Mouse (Mus musculus) stomach, postnatal 0 days (tissue): ENCODE measurements at regions not wholly inside any gene's neighbourhood (a gene's known extent, or its start where the extent isn't known, plus 50 kb on each side); places are given as distances from the start of the nearest gene placed in this dataset.

ENCODE experiments used
- ATAC-seq: fragments of 200-750 bp; cut with Nextera tagmentation; 2 replicates; pipeline ENCODE4 v1.8.0; 2017; ENCODE audit not compliant: low FRiP score, low TSS enrichment
- DNase-seq: peaks from one replicate; pipeline ENCODE4 v3.0.0-alpha.2; 2016; ENCODE audit warnings: low spot score
- H3K27ac ChIP-seq: fragments of 300-500 bp; sonication (generic); replicated peaks from 2 replicates; pipeline ENCODE4 v1.5.1; 2014; ENCODE audit warnings: mild to moderate bottlenecking, control low read depth
- H3K27me3 ChIP-seq: fragments of 300-500 bp; sonication (generic); 2 replicates; pipeline ENCODE4 v1.6.1; 2014; ENCODE audit warnings: low read length; ENCODE audit not compliant: control insufficient read depth, insufficient read depth
- H3K36me3 ChIP-seq: fragments of 300-500 bp; sonication (generic); 2 replicates; pipeline ENCODE4 v1.6.1; 2014; ENCODE audit warnings: low read length, mixed read lengths; ENCODE audit not compliant: control insufficient read depth, insufficient read depth
- H3K4me1 ChIP-seq: fragments of 300-500 bp; sonication (generic); replicated peaks from 2 replicates; pipeline ENCODE4 v1.6.1; 2014; ENCODE audit warnings: antibody characterized with exemption; ENCODE audit not compliant: control insufficient read depth, insufficient read depth
- H3K4me2 ChIP-seq: fragments of 300-500 bp; sonication (generic); replicated peaks from 2 replicates; pipeline ENCODE4 v1.6.1; 2014; ENCODE audit warnings: low read depth, mild to moderate bottlenecking, control low read depth, moderate library complexity
- H3K4me3 ChIP-seq: fragments of 300-500 bp; sonication (generic); 2 replicates; pipeline ENCODE4 v1.5.1; 2014; ENCODE audit warnings: low read depth, low read length, control low read depth
- H3K9ac ChIP-seq: fragments of 300-500 bp; sonication (generic); 2 replicates; pipeline ENCODE4 v1.6.1; 2014; ENCODE audit warnings: mild to moderate bottlenecking, low read length, control low read depth, mixed read lengths
- H3K9me3 ChIP-seq: fragments of 300-500 bp; sonication (generic); 2 replicates; pipeline ENCODE4 v1.6.1; 2016; ENCODE audit warnings: low read length; ENCODE audit not compliant: control insufficient read depth
- CTCF ChIP-seq: IDR thresholded peaks from 2 replicates; pipeline ENCODE4 v1.5.1; 2016; ENCODE audit warnings: antibody characterized with exemption, low read depth, mild to moderate bottlenecking, moderate library complexity
- EP300 ChIP-seq: optimal IDR thresholded peaks from 2 replicates; pipeline ENCODE3; 2016; ENCODE audit warnings: antibody characterized with exemption
- WGBS: fragments of 180-500 bp; shearing (Covaris S2); extraction: QIAGEN DNeasy Blood & Tissue Kit; methylation state at CpG from one replicate; pipeline ENCODE4 v1.1.7; 2014; 5-methylcytosine and 5-hydroxymethylcytosine counted together

DNA sequence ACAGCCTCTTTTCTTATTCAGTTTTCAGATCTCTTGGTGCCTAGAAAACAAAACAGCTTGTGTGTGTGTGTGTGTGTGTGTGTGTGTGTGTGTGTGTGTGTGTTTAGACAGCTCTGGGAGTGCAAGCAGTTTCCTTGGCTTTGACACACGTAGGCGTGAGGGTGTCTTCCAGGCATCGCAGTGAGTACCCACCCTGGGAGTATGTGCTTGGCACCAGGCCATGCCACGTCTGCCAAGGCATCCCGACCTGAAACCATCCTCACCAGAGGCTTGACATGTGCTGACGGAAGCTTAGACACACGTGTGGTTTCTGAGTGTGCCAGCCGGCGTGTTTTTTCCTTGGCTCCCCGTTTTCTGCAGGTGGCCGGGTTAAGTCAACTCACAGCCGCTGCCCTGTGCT lies 396.6 kb downstream of the Pmp22 start:
- no peak overlapping the region for H3K27ac ChIP-seq
- H3K9ac ChIP-seq, result no peak overlapping the region
- DNase-seq (peak; percentile 37), ATAC-seq (no peak)
- WGBS, result 53% methylated on average over 12 of the region's 12 CpGs
- no peaks in the 10 kb centered on the region for H3K27me3 ChIP-seq
- H3K4me3 ChIP-seq, result no peak overlapping the region
- TF ChIP-seq CTCF (no peak), EP300 (no peak)
- H3K36me3 ChIP-seq, result no peaks in the 10 kb centered on the region
- H3K4me1 ChIP-seq, result no peaks in the 10 kb centered on the region
- H3K9me3 ChIP-seq, result no peaks in the 10 kb centered on the region
- H3K4me2 ChIP-seq, result no peak overlapping the region

DNA sequence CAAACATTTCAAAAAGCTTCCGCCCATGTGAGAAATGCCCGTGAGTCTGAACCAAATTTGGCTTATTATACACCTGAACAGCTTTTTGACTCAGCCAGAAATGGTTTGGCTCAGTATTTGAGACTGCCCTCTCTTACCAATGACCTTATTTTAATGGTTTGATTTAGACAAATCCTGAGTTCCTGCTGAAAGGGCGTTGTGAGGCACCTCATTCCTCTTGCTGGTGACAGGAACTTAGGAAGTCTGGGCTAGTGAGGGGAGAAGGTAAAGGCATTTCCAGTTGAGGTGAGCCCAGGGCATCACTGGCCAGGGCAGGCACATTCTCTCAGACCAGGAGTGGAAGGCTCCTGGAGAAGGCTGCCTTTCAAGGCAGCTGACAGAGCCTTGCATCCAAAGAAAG lies 396.1 kb downstream of the Hs3st3b1 start:
- 55% methylated on average over 3 of the region's 3 CpGs for WGBS
- H3K4me2 ChIP-seq, result no peak overlapping the region
- H3K4me1 ChIP-seq, result no peaks in the 10 kb centered on the region
- H3K27ac ChIP-seq, result no peak overlapping the region
- TF ChIP-seq EP300 (no peak), CTCF (no peak)
- DNase-seq (no peak), ATAC-seq (no peak)
- H3K4me3 ChIP-seq, result no peak overlapping the region
- H3K9me3 ChIP-seq, result no peaks in the 10 kb centered on the region
- no peaks in the 10 kb centered on the region for H3K36me3 ChIP-seq
- no peaks in the 10 kb centered on the region for H3K27me3 ChIP-seq
- H3K9ac ChIP-seq, result no peak overlapping the region

DNA sequence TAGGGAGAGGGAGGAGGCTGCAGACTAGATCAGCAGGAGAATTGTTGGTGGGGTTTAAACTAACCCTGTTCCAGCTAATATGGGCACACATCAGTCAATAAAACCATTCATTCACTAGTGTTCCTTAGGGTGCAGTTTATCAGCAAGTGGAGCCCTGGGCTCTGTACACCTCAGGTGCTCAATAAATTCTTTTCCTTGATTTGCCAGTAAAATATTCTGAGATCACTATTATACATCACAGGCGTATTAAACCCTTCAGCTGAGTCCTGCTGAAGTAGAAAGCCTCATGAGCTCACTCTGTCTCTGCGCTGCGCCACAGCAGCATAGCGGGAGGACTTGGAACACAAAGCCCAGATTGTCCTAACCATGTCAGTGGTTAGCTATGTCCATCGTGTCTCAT lies 389.3 kb downstream of the Hs3st3b1 start:
- 82% methylated on average over 5 of the region's 5 CpGs for WGBS
- Histone ChIP-seq H3K9me3 (no peaks in the 10 kb centered on the region), H3K4me1 (no peaks in the 10 kb centered on the region), H3K27me3 (no peaks in the 10 kb centered on the region), H3K4me2 (no peak overlapping the region), H3K36me3 (no peaks in the 10 kb centered on the region), H3K27ac (no peak overlapping the region), H3K4me3 (no peak overlapping the region), H3K9ac (no peak overlapping the region)
- DNase-seq, result no peak
- no peak for ATAC-seq
- TF ChIP-seq CTCF (no peak), EP300 (no peak)

DNA sequence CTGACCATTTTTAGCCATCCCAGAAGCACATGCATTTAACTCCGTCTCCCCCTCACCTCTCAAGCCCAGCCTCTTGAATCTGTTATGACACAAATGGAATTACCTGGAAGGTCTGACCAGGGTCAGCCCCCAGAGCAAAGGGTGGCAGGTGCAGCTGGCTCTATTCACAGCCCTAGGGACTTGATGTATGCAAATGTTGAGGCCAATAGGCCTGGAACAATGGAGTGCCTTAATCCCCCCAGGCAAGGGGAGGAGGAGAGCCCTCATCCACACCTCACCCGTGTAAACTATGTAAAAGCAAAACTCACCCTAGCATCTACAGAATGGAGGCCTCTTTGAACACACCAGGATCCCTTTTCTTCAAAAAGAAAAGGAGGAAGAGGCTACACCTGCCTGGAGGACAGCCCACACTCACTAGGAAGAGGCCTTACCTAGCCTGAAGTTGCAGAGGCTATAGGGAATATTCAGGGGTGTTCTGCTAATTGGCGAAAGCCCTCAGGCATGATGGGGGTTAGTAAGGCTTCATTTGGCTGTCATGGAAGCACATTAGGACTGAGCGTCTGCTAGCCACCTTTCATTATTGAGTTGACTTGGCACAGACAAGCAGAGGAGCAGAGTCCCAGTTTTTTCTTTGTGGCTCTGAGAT lies 388.4 kb downstream of the Hs3st3b1 start:
- Histone ChIP-seq H3K4me1 (no peaks in the 10 kb centered on the region), H3K36me3 (no peaks in the 10 kb centered on the region), H3K27me3 (no peaks in the 10 kb centered on the region), H3K4me3 (no peak overlapping the region), H3K27ac (no peak overlapping the region), H3K9ac (no peak overlapping the region), H3K9me3 (no peaks in the 10 kb centered on the region), H3K4me2 (no peak overlapping the region)
- DNase-seq (no peak), ATAC-seq (no peak)
- 59% methylated on average over 4 of the region's 4 CpGs for WGBS
- TF ChIP-seq CTCF (no peak), EP300 (no peak)

DNA sequence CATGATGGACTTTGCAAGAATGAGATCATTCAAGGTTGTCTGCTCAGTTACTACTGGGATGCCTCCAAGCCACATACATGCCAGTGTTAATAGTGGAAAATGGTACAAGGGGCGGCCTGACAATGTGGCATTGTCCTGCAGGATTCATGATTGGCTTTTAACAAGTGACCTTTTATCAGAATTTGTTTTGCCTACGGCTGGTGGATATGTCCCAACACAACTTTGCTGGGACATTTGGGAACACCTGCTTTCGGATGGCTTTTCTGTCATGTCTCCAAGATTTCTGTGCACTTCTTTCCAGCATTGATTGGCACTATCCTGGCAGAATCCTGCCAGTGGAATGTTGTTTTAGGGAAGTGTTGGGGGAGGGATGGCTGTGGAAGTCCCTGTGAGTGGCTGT lies 384.4 kb downstream of the Hs3st3b1 start:
- H3K36me3 ChIP-seq, result no peaks in the 10 kb centered on the region
- TF ChIP-seq CTCF (no peak), EP300 (no peak)
- ATAC-seq, result no peak

DNA sequence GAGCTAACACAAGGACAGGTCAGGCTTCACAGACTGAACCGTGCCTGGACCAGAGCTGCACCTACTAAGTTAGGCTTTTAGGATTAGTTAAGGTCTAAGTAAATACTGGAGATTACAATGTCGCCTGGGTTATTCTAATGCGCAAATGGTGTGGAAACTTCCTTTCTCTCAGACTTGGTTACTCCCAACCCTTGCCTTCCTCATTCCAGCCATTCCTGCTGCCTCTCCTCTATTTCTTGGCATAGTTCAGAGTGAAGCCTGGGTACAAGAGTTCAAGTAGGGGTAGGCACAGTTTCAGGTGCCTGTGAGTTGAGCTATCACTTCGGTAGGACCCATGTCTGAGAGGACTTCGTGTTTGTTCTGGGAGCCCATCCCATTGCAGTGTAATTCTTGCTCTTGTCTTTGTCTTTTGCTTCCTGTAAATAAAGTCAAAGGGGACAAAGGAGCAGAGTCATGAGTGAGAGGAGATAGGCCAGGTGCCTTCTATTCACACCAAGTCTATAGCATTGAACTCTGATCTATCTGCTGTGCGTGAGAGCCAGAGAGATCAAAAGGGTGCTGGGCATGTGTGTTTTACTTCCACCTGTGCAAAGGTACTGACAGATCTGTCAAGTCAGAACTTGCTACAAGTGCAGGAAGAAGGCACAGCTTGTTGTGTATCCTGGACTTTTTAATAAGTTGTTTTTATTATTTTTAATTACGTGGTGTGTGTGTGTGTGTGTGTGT lies 378.0 kb downstream of the Hs3st3b1 start:
- H3K27ac ChIP-seq, result no peak overlapping the region; the same call in 1 of the 2 replicates
- WGBS, result 52% methylated on average over 7 of the region's 7 CpGs
- H3K9ac ChIP-seq, result no peak overlapping the region
- H3K27me3 ChIP-seq, result no peaks in the 10 kb centered on the region
- H3K9me3 ChIP-seq, result no peaks in the 10 kb centered on the region
- no peak overlapping the region for H3K4me2 ChIP-seq
- H3K36me3 ChIP-seq, result no peaks in the 10 kb centered on the region
- ATAC-seq (peak; percentile 89), DNase-seq (peak; percentile 38)
- H3K4me3 ChIP-seq, result no peak overlapping the region
- H3K4me1 ChIP-seq, result no peaks in the 10 kb centered on the region
- TF ChIP-seq CTCF (no peak), EP300 (no peak)

More for the DNA sequence above, 384.4 kb downstream of the Hs3st3b1 start:
- 76% methylated on average over 3 of the region's 3 CpGs for WGBS
- no peak overlapping the region for H3K4me2 ChIP-seq
- no peaks in the 10 kb centered on the region for H3K4me1 ChIP-seq
- H3K27ac ChIP-seq, result no peak overlapping the region
- H3K4me3 ChIP-seq, result no peak overlapping the region
- no peaks in the 10 kb centered on the region for H3K27me3 ChIP-seq
- DNase-seq, result no peak
- H3K9ac ChIP-seq, result no peak overlapping the region
- no peaks in the 10 kb centered on the region for H3K9me3 ChIP-seq
